Mouse (Mus musculus) cortical plate, adult 2 months (tissue): ENCODE measurements around the gene Ociad1.

Source experiments
- CTCF ChIP-seq: fragments of 200-500 bp; IDR thresholded peaks from 2 replicates; pipeline ENCODE4 v1.5.1; 2011; ENCODE audit warnings: mild to moderate bottlenecking, control low read depth, low read length; ENCODE audit not compliant: insufficient read depth; ENCODE audit errors: extremely low read depth
- POLR2A ChIP-seq: fragments of 200-500 bp; IDR thresholded peaks from 2 replicates; pipeline ENCODE4 v1.6.1; 2011; ENCODE audit warnings: mild to moderate bottlenecking, low read length, control low read depth; ENCODE audit not compliant: insufficient read depth; ENCODE audit errors: extremely low read depth

DNA sequence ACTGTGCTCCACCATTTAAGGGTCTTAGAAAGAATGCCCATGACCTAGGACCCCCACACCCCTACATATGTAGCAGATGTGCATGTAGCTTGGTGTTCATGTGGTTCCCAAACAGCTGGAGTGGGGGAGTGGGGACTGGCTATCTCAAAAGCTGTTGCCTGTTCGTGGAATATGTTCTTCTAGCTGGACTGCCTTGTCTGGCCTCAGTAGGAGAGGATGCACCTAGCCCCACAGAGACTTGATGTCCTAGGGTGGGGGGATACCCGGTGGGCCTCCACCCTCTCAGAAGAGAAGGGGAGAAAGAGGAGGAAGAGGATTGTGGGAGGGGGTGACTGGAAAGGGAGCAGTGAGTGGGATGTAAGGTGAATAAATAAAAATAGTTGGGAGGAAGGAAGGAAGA is 17.6 kb upstream of the Ociad1 start:
- TF ChIP-seq CTCF (no peak), POLR2A (no peak)
